Mouse (Mus musculus) liver, postnatal 0 days (tissue): ENCODE results near the gene Hmx1.

Experiments used
- CTCF ChIP-seq: sonication (generic); IDR thresholded peaks from 2 replicates; pipeline ENCODE4 v1.5.1; 2016; ENCODE audit warnings: antibody characterized with exemption, low read depth
- EP300 ChIP-seq: IDR thresholded peaks from 2 replicates; pipeline ENCODE4 v1.6.1; 2016; ENCODE audit warnings: antibody characterized with exemption, low read depth, mild to moderate bottlenecking

DNA sequence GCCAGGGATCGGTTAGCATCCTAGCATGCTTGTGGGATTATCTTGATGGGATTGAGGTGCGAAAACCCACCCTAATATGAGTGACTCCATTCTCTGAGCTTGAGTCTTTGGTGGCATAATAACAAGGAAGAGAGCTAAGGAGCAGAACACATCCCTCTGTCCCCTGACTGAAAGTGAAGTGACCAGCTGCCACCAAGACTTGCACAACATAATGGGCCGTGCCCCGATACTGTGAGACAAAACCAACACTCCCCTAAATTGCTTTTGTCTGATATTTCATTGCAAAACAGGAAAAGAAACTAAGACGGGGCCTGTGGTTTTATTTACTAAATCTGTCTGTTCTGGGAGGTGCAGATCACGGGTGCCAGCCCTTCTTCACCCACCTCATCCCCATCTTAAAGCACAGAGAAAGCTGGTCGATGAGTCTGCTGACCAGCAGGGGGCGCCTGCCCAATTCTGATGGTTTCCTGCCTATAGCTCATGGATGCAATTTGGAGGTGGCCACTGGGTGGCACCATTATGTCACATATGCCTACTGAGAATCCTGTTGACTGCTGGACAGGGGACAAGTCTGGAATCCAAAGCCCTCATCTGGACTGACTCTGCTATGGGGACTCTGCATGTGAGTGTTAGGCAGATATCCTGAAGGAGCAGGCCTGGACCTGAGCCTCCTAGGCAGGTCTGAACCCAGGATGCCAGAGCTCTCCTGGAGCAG is 27.2 kb upstream of the Hmx1 start:
- TF ChIP-seq CTCF (peak; percentile 99), EP300 (no peak)
